Mouse (Mus musculus) yolk sac, embryonic 10.5 days (tissue): ENCODE data around the gene Ddr2.

Experiments
- DNase-seq: peaks from one replicate; pipeline ENCODE4 v3.0.0-alpha.2; 2017; ENCODE audit warnings: low spot score

Gene Ddr2

GRCm38 (mm10) chr1:169948866-169949265, 161.7 kb downstream of the Ddr2 start:
- DNase-seq, result no peak

- DNase-seq, result no peak
Observed at GRCm38 (mm10) chr1:169948280-169948679, 162.3 kb downstream of the Ddr2 start.

- no peak for DNase-seq
Observed at GRCm38 (mm10) chr1:169947654-169948053, 162.9 kb downstream of the Ddr2 start.

- DNase-seq, result no peak
Observed at GRCm38 (mm10) chr1:169946004-169946403, 164.6 kb downstream of the Ddr2 start.

GRCm38 (mm10) chr1:169939345-169939744, 171.2 kb downstream of the Ddr2 start:
- no peak for DNase-seq

GRCm38 (mm10) chr1:169934005-169934725, 176.4 kb downstream of the Ddr2 start:
- peak; percentile 27 for DNase-seq

- no peak for DNase-seq
Observed at GRCm38 (mm10) chr1:169932122-169932746, 178.3 kb downstream of the Ddr2 start.

- DNase-seq, result no peak
Observed at GRCm38 (mm10) chr1:169931698-169932097, 178.9 kb downstream of the Ddr2 start.

- no peak for DNase-seq
Observed at GRCm38 (mm10) chr1:169928454-169928971, 182.0 kb downstream of the Ddr2 start, which contains the start of gene Ccdc190. Gene Ccdc190 (plus strand): TSS chr1:169928648.

GRCm38 (mm10) chr1:169927753-169928369, 182.7 kb downstream of the Ddr2 start:
- DNase-seq, result no peak

GRCm38 (mm10) chr1:169924567-169924966, 186.0 kb downstream of the Ddr2 start:
- no peak for DNase-seq
